Mouse (Mus musculus) intestine, postnatal 0 days (tissue): Measurements from ENCODE around the gene Dlgap4. TPM values are rescaled to one million over a fixed set of nuclear protein-coding genes. Genes with fewer than 3 reads are reported as not detected.

Experiments used
- ATAC-seq: fragments of 200-750 bp; cut with Nextera tagmentation; 2 replicates; pipeline ENCODE4 v1.8.0; 2017; ENCODE audit warnings: mild to moderate bottlenecking, moderate TSS enrichment, moderate library complexity
- H3K27ac ChIP-seq: fragments of 300-500 bp; sonication (generic); 2 replicates; pipeline ENCODE4 v1.5.1; 2014; ENCODE audit warnings: mild to moderate bottlenecking, low read depth, low read length, moderate library complexity
- H3K27me3 ChIP-seq: fragments of 300-500 bp; sonication (generic); replicated peaks from 2 replicates; pipeline ENCODE4 v1.6.1; 2014; ENCODE audit warnings: low read length, mixed read lengths; ENCODE audit not compliant: control insufficient read depth, insufficient read depth
- H3K36me3 ChIP-seq: fragments of 300-500 bp; sonication (generic); 2 replicates; pipeline ENCODE4 v1.6.1; 2014; ENCODE audit warnings: mild to moderate bottlenecking, moderate library complexity; ENCODE audit not compliant: control insufficient read depth, insufficient read depth
- H3K4me1 ChIP-seq: fragments of 300-500 bp; sonication (generic); replicated peaks from 2 replicates; pipeline ENCODE4 v1.6.1; 2014; ENCODE audit warnings: antibody characterized with exemption, low read length, mixed read lengths; ENCODE audit not compliant: control insufficient read depth, insufficient read depth
- H3K4me2 ChIP-seq: fragments of 300-500 bp; sonication (generic); replicated peaks from 2 replicates; pipeline ENCODE4 v1.6.1; 2014; ENCODE audit warnings: low read depth, mild to moderate bottlenecking, moderate library complexity
- H3K4me3 ChIP-seq: fragments of 300-500 bp; sonication (generic); 2 replicates; pipeline ENCODE4 v1.5.1; 2014; ENCODE audit warnings: low read depth, low read length
- H3K9ac ChIP-seq: fragments of 300-500 bp; sonication (generic); 2 replicates; pipeline ENCODE4 v1.6.1; 2014; ENCODE audit warnings: mild to moderate bottlenecking, low read depth, low read length
- H3K9me3 ChIP-seq: fragments of 300-500 bp; sonication (generic); 2 replicates; pipeline ENCODE4 v1.6.1; 2016; ENCODE audit warnings: mixed run types; ENCODE audit not compliant: control insufficient read depth
- CTCF ChIP-seq: sonication (generic); IDR thresholded peaks from 2 replicates; pipeline ENCODE4 v1.5.1; 2016; ENCODE audit warnings: low read depth, mild to moderate bottlenecking, control low read depth, antibody characterized with exemption, moderate library complexity
- WGBS: fragments of 180-500 bp; shearing (Covaris S2); extraction: QIAGEN DNeasy Blood & Tissue Kit; methylation state at CpG from one replicate; pipeline ENCODE4 v1.1.7; 2014; 5-methylcytosine and 5-hydroxymethylcytosine counted together
- polyA plus RNA-seq: library from polyadenylated mRNA; unstranded; fragments of >200 nt; fragmentation: Nextera tagmentation; extraction: Ambion mirVana; gene quantifications from 2 replicates; pipeline ENCODE4 v1.2.1, GENCODE M21; 2015

Gene Dlgap4
- polyA plus RNA-seq, 1 experiment from 2014 or later, result 43.1 TPM

DNA sequence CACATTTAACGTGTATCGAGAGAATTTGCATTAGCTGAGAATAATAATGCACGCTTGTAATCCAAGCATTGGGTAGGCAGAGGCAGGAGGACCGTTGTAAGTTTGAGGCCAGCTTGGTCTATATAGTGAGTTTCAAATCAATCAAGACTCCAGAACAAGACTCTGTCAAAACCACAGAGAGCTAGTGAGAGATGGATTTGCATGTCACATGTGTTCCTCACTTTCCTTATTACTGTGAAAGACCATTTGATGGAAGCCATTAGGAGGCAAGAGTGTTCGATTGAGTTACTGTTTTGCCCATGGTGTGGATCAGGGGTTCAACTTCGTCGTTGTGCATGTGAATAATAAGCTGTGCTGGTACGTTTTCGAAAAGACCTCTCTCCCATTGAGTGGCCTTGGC, 21.6 kb downstream of the Dlgap4 start:
- H3K36me3 ChIP-seq, result no peaks in the 10 kb centered on the region
- H3K9me3 ChIP-seq, result peaks cover 3% of the 10 kb centered on the region; the same call in 1 of the 2 replicates
- H3K27me3 ChIP-seq, result 0 out of 2 replicates have a peak, but pooled peaks cover 3% of the 10 kb centered on the region
- no peaks in the 10 kb centered on the region for H3K4me1 ChIP-seq
- TF ChIP-seq CTCF, result no peak
- H3K4me2 ChIP-seq, result no peak overlapping the region
- WGBS, result 88% methylated on average over 9 of the region's 9 CpGs
- no peak overlapping the region for H3K27ac ChIP-seq
- H3K9ac ChIP-seq, result no peak overlapping the region
- no peak overlapping the region for H3K4me3 ChIP-seq
- ATAC-seq, result no peak

DNA sequence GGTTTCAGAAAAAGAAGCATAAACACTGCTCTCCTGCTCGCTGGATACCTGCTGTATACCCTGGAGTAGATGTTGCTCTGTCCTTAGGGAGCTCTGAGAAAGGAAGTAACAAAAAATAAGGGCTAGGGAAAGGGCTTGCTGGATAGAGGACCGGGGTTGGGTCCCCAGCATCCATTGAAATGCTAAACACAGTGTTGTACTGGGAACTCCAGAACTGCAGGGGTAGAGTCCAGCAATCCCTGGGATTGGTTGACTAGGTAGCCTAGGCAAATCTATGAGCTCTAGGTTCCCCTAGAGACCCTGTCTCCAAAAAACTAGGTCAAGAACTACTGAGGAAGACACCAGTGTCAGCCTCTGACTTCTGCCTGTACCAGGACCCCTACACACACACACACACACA, 27.6 kb downstream of the Dlgap4 start:
- H3K27me3 ChIP-seq, result 0 out of 2 replicates have a peak, but pooled peaks cover 3% of the 10 kb centered on the region
- no peaks in the 10 kb centered on the region for H3K9me3 ChIP-seq
- no peak overlapping the region for H3K9ac ChIP-seq
- no peak for ATAC-seq
- no peaks in the 10 kb centered on the region for H3K4me1 ChIP-seq
- no peak overlapping the region for H3K4me2 ChIP-seq
- H3K4me3 ChIP-seq, result no peak overlapping the region
- H3K27ac ChIP-seq, result no peak overlapping the region
- TF ChIP-seq CTCF, result no peak
- WGBS, result 52% methylated on average over 2 of the region's 2 CpGs
- H3K36me3 ChIP-seq, result no peaks in the 10 kb centered on the region

DNA sequence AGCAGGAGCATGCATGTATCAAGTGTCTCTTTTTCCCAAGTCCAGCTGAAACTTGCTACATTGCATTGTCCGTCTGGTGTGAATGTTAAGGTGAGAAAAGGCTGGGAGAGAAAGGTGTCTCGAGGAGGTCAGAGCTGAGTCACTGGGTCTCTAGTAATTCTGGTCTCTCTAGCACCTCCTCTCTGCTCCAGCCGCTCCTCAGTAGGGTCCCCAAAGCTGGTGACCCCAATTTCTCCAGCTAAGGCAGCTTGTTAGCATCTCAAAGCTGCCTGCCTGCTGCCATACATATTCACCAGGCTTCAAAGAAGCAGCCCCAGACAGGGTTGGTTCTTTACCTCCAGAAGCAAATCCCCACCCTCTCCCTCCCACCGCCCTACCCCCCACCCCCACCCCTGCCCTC, 29.4 kb downstream of the Dlgap4 start:
- H3K4me3 ChIP-seq, result no peak overlapping the region
- H3K9ac ChIP-seq, result no peak overlapping the region
- 23% methylated on average over 4 of the region's 4 CpGs for WGBS
- no peaks in the 10 kb centered on the region for H3K9me3 ChIP-seq
- H3K27me3 ChIP-seq, result 0 out of 2 replicates have a peak, but pooled peaks cover 3% of the 10 kb centered on the region
- TF ChIP-seq CTCF, result no peak
- ATAC-seq, result no peak
- no peaks in the 10 kb centered on the region for H3K36me3 ChIP-seq
- no peak overlapping the region for H3K4me2 ChIP-seq
- H3K27ac ChIP-seq, result no peak overlapping the region
- H3K4me1 ChIP-seq, result no peaks in the 10 kb centered on the region

DNA sequence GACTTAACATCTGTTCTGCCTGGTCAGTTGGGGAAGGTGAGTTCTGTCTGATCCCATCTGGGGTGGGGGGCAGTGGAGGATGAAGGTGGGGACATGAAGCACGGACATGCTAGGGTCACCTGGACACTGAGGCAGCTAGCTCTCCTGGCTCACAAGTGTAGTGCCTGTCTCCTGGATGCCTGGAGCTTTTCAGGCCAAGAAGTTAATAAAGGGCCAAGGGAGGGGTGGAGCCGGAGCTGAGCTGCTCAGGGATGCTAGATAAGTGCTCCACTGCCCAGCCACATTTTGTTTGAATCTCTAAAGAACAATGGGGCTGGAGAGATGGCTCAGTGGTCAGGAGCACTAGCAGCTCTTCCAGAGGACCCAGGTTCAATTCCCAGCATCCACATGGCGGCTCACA, 29.9 kb downstream of the Dlgap4 start:
- WGBS, result 33% methylated on average over 3 of the region's 3 CpGs
- no peak overlapping the region for H3K4me3 ChIP-seq
- ATAC-seq, result no peak
- no peaks in the 10 kb centered on the region for H3K9me3 ChIP-seq
- H3K4me2 ChIP-seq, result no peak overlapping the region
- no peak for TF ChIP-seq CTCF
- H3K27ac ChIP-seq, result no peak overlapping the region
- no peaks in the 10 kb centered on the region for H3K4me1 ChIP-seq
- no peak overlapping the region for H3K9ac ChIP-seq
- 0 out of 2 replicates have a peak, but pooled peaks cover 3% of the 10 kb centered on the region for H3K27me3 ChIP-seq
- H3K36me3 ChIP-seq, result no peaks in the 10 kb centered on the region

DNA sequence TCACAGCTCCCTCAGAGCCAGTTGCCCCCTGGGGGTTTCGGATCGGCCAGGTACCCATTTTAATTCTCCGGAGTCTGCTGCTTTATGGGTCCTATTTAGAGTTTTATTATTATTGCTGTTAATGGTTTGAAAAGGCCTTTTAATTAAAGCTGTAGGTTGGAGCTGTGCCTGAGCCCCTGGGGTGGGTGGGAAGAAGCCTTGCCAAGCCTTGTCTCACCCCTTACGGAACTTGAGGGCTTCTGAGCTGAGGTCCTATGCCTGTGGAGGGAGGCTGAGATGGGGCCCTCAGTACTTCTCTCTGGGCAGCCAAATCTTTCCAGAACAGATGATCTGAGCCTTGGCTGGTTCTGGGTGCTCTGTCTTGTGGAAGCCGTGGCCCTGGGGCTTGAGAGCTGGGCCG, 31.6 kb downstream of the Dlgap4 start:
- TF ChIP-seq CTCF, result no peak
- Histone ChIP-seq H3K27ac (no peak overlapping the region), H3K4me3 (no peak overlapping the region), H3K9ac (no peak overlapping the region), H3K36me3 (no peaks in the 10 kb centered on the region), H3K9me3 (no peaks in the 10 kb centered on the region), H3K4me1 (no peaks in the 10 kb centered on the region), H3K27me3 (no peaks in the 10 kb centered on the region), H3K4me2 (no peak overlapping the region)
- 69% methylated on average over 6 of the region's 6 CpGs for WGBS
- ATAC-seq, result no peak

DNA sequence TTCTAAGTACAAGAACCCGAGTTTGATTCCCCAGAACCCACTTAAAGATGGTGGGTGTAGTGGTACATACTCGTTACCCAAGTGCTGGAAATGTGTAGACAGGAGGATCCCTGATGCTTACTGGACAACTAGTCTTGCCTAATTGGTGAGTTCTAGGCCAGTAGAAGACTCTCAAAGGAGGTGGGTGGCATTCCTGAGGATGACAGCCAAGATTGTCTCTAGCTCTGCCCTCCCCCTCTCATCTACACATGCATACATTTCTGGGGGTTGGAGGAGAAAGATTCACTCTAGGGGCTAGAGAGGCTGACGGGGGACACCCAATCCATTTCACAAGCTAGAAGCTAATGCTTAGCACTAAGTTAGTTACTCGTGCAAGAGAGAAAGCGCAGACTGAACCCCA, 33.4 kb downstream of the Dlgap4 start:
- Histone ChIP-seq H3K9ac (no peak overlapping the region), H3K27ac (no peak overlapping the region), H3K4me1 (no peaks in the 10 kb centered on the region), H3K4me2 (no peak overlapping the region), H3K36me3 (no peaks in the 10 kb centered on the region), H3K27me3 (no peaks in the 10 kb centered on the region), H3K9me3 (no peaks in the 10 kb centered on the region), H3K4me3 (no peak overlapping the region)
- no peak for ATAC-seq
- no peak for TF ChIP-seq CTCF
- WGBS, result 63% methylated on average over 5 of the region's 5 CpGs

- 51% methylated on average over 5 of the region's 5 CpGs for WGBS
Measured at GRCm38 (mm10) chr2:156648042-156648441, 34.5 kb downstream of the Dlgap4 start.

More at GRCm38 (mm10) chr2:156648042-156648441, 34.5 kb downstream of the Dlgap4 start:
- no peaks in the 10 kb centered on the region; the same call in 1 of the 2 replicates for H3K27me3 ChIP-seq
- H3K27ac ChIP-seq, result no peak overlapping the region
- no peaks in the 10 kb centered on the region for H3K9me3 ChIP-seq
- H3K4me1 ChIP-seq, result no peaks in the 10 kb centered on the region
- no peak for ATAC-seq
- H3K9ac ChIP-seq, result no peak overlapping the region
- no peak overlapping the region for H3K4me2 ChIP-seq
- TF ChIP-seq CTCF, result no peak
- no peak overlapping the region for H3K4me3 ChIP-seq
- H3K36me3 ChIP-seq, result no peaks in the 10 kb centered on the region
